Mouse (Mus musculus) cerebellum, postnatal 14 days (tissue): Measurements from ENCODE around the gene Pdxp.
A peak's percentile ranks its signal among the peaks of the same experiment; 100 is the strongest.
"Not testable (repeated sequence)": the region's sequence is repeated elsewhere in the genome, so short reads cannot be mapped to it uniquely, and the experiment has no call there.

Experiments
- DNase-seq, 2 experiments: peaks; one replicate each; pipeline ENCODE4 v3.0.0; 2021; ENCODE audit warnings: mixed read lengths in 2 of 2

Pdxp gene

GRCm38 (mm10) chr15:78913632-78914090, at the start of gene Pdxp:
Gene Pdxp, plus strand, starts transcription at chr15:78913919.
- DNase-seq, result peak; percentile 99

DNA sequence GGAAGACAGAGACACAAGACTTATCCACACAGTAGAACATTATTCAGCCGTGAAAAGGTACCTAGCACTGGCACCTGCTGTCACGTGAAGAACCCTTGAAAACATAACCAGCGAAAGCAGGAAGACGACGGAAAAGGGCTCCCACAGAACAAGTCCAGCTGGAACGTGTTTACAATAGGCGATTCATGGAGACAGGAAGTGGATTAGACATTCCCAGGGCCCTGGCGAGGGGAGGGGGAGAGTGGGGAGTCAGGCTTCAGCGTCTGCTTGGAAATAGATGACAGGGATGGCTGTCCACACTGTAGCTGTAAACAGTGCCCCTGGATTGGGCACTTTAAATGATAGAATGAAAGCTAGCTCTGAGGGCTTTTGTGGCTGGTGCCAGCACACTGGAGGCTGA, 45.3 kb upstream of the Pdxp start:
- DNase-seq, result no peak

GRCm38 (mm10) chr15:78868826-78869233, 44.9 kb upstream of the Pdxp start:
- DNase-seq, result no peak

GRCm38 (mm10) chr15:78869775-78870174, 43.9 kb upstream of the Pdxp start:
- DNase-seq, result peak; percentile 70 to 73

- no peak for DNase-seq
Measured at GRCm38 (mm10) chr15:78872021-78872608, 41.6 kb upstream of the Pdxp start.

- DNase-seq, result peak; percentile 36 to 56
Measured at GRCm38 (mm10) chr15:78873803-78874435, 39.8 kb upstream of the Pdxp start.

GRCm38 (mm10) chr15:78874989-78875388, 38.7 kb upstream of the Pdxp start:
- DNase-seq, result no peak

- no peak for DNase-seq
Measured at GRCm38 (mm10) chr15:78875537-78875936, 38.2 kb upstream of the Pdxp start.

DNA sequence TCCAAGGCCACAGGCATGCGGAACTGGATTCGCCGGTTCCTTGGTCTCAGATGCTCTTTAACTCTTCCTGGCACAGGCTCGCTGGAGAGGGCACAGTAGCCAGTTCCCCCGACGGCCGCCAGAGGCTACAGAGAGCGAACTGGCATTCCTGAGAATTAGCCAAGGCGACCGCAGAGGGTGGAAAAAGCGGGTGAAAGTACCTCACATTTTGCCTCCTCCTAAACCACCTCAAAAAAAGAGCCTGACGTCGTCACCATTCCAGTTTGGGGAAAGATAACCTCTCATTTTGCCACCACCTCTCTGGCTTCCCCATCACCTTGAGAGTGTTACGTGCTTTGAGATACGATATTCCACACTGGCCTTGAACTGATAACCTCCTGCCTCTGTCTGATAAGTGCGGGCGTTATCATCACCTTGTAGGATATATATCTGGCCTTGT, 37.4 kb upstream of the Pdxp start:
- peak; percentile 92 to 96 for DNase-seq

DNA sequence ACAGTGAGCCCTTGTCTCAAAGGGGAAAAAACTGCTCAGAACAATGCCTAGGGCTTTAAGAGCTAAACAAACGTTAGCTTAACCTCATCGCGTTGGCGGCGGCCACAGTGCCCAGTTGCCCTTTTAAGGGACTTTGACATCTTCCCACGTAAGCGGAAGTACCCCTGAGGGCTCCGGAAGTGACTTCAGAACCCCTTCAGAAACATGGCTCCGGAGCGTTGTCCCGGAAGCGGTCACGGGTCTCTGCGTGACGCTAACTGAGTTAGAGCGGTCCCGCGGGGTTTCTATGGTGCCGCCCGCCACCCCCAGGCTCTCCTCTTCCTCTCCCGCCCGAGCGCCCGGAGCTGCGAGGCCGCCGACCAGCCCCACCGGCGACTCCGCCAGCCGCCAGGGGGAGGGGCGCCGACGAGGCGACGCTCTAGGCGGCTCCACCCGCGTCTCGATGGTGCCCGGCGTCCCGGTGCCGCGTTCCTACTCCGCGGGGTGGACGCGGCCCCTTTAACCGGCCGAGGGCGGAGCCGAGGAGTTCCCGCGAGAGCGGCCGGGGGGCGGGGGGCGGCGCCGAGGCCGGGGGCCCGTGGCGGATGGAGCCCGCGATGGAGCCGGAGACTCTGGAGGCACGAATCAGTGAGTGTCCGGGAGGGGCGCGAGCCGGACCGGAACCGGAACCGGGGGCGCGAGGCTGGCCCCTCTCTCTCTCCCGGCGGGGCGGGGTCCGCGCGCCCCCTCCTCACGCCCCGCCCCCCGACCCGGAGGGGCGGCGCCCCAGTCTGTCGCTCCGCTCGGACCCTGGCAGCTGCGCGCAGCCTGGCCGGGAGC, 36.5 kb upstream of the Pdxp start, which contains the start of gene Gga1:
Gene Gga1, plus strand, starts transcription at position 200 of the 819 bp plus-strand sequence.
- peak; percentile 96 to 97 for DNase-seq

DNA sequence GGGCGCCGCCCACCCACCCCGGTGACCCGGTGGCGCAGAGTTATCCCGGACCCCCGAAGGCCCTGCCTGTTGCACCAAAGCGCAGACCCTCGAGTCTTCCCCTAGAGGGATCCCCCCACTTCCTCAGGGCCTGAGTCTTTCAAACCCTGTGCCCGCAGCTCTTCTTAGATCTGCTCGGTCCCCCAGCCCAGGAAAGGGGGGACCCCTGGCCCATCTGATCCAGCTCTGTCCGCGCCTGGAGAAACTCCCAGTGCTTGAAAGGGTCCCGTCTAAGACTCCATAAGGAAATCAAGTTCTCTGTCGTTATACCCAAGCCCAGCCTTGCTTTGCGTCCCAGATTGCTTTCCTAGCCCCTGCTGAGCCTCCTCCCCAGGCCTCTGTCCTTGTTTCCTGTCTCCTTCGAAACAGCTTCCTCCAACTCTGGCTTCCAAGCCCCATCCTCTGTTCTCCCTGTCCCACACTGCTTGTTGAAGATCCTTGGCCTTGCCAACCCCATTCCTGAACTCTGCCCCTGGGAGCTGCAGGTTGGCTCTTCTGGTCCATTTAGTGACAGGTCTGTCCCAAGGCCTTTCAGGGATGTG, 35.8 kb upstream of the Pdxp start:
- DNase-seq, result no peak

DNA sequence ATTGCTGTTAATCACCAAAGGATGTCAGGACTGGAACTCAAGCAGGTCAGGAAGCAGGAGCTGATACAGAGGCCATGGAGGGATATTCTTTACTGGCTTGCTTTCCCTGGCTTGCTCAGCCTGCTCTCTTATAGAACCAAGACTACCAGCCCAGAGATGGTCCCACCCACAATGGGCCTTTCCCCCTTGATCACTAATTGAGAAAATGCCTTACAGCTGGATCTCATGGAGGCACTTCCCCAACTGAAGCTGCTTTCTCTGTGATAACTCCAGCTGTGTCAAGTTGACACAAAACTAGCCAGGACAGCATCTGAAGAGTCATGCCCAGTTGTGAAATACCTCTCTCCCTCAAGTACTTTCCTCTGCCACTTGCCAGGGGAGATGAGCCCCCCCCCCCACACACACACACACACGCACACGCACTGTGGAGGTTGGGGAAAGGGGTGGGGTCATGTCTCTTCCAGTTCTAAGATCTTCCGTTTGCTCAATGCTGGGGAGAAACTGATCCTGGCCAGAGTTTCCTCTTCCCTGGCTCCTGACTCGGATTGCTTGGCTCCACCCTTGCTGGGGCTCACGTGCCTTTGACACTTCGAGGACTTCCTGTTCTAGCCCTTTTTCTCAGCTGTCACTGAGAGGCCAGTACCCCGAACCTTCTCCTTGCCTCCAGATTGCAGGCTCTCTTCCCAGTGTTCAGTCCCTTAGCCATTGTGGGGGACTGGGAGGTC, 34.8 kb upstream of the Pdxp start:
- DNase-seq, result not testable (repeated sequence)

GRCm38 (mm10) chr15:78880432-78880831, 33.3 kb upstream of the Pdxp start:
- peak in 1 of 2 experiments; percentile 44 for DNase-seq

DNA sequence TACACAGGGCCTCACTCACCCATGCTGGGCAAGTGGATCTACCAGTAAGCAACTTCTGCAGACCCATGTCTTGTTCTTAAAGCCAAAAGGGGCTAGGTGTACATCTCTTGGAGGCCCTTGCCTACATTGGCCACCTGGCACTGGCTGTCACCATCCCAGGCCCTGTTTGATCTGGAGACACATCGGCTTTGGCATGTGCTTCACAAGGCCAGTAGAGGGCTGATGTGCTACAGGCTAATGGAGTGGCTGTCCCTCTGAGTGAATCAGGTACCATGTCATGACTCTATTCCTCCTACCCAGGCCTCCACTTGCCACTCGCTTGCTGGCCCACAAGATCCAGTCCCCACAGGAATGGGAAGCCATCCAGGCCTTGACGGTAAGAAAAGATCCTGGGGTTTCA, 31.9 kb upstream of the Pdxp start:
- no peak for DNase-seq

DNA sequence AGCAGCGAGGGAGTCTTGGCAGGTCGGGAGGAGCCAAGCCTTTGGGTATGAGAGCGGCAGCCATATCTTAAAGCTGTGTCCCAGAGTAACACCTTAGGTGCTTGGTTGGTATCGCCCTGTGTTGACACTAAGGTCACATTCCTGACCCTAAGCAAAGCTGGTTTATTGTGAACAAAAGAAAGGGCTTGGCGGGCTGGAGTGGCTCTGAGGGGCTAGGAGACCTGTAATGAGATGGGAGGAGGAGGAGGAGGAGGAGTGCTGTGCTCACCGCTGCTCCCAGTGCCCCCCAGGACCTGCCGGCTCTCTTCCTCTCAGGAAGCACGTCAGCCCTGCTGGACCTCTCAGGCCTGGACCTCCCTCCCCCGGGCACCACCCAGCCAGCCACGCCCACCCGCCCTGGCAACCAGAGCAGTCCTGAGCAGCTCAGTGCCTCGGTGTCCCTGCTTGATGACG, 24.3 kb upstream of the Pdxp start:
- no peak for DNase-seq

DNA sequence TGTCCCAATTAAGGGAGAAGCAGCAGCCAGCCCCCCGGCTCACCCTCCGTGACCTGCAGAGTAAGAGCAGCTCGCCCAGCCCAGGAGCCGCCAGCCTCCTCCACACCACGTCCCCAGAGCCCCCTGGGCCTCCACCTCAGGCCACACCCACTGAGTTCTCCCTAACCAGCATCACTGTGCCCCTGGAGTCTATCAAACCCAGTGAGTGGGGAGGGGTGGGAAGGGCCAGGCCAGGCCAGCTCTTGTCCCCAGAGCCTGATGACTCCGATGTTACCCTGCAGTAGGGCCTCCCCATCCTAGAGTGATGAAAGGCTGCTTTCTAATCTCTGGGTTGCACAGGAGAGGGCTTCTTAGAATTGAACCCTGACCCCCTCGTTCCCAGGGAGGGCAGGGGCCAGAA, 21.3 kb upstream of the Pdxp start:
- no peak for DNase-seq

GRCm38 (mm10) chr15:78894726-78895125, 19.0 kb upstream of the Pdxp start:
- no peak for DNase-seq

GRCm38 (mm10) chr15:78895741-78896140, 18.0 kb upstream of the Pdxp start:
- peak in 1 of 2 experiments; percentile 46 for DNase-seq

DNA sequence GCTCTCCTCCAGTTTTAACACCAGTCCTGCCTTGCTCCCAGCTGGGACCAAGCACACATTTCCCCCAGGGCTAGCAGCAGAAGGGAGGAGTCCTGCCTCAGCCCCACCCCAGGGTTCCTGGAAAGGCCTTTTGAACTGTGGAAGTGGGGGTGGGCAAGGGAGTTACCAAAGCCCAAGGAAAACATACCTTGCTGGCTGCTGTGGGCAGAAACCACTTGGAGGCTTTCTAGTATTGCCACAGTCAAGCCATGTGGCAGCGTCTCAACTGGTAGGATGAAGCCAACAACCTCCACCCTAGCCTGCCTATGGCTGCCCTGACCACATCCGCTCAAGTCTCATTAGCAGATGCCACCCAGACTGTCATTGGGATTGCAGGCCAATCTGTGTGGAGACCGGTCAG, 17.6 kb upstream of the Pdxp start:
- no peak for DNase-seq

DNA sequence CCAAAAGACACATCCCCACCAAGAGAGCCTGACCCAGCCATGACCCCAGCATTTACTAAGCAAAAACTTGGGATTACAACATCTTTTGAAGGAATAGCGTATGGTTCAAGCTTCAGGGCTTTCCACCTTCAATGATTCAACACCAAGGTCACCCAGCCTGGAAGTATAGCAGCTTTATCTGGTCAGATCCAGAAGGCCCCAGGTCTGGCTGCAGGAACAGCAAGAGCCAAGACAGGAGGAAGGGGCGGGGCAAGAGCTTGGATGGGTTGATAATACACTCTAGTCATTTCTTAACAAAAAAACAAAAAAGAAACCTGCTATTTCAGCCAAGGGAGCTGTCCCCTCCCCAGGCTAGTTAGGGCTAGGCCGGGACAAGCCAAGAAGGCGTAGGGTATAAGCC, 16.2 kb upstream of the Pdxp start:
- no peak for DNase-seq

GRCm38 (mm10) chr15:78898507-78899001, 15.2 kb upstream of the Pdxp start:
- DNase-seq, result no peak

- DNase-seq, result no peak
Measured at GRCm38 (mm10) chr15:78899409-78899739, 14.3 kb upstream of the Pdxp start, which contains the start of gene Gm49510. Gene Gm49510, plus strand, starts transcription at chr15:78899667.
